Mouse (Mus musculus): ENCODE results near the gene Il4.

- TF ChIP-seq EP300 (IDR thresholded peaks at IDR 0.05; ENCODE audit: insufficient read depth, low read depth, low read length) (no peak), CTCF (IDR thresholded peaks at IDR 0.05) (no peak), POLR2A (IDR thresholded peaks at IDR 0.05; ENCODE audit: insufficient read depth, low read depth, low read length) (no peak)
Observed at GRCm38 (mm10) chr11:53618619-53619198, at the start of gene Il4.
